Mouse (Mus musculus) stomach, postnatal 0 days (tissue): ENCODE data around the gene Trim8.

ENCODE experiments used
- CTCF ChIP-seq: IDR thresholded peaks from 2 replicates; pipeline ENCODE4 v1.5.1; 2016; ENCODE audit warnings: antibody characterized with exemption, low read depth, mild to moderate bottlenecking, moderate library complexity
- EP300 ChIP-seq: optimal IDR thresholded peaks from 2 replicates; pipeline ENCODE3; 2016; ENCODE audit warnings: antibody characterized with exemption

- TF ChIP-seq CTCF (no peak), EP300 (no peak)
Measured at GRCm38 (mm10) chr19:46527632-46528528, 26.4 kb downstream of the Trim8 start.
